Mouse (Mus musculus) thymus, adult 2 months (tissue): ENCODE data around the gene Hlf.

Source experiments
- CTCF ChIP-seq: fragments of 200-500 bp; IDR thresholded peaks from 2 replicates; pipeline ENCODE4 v1.5.1; 2012; ENCODE audit warnings: mild to moderate bottlenecking, control low read depth, low read length, moderate library complexity, borderline replicate concordance; ENCODE audit not compliant: control insufficient read depth, poor library complexity, insufficient read depth; ENCODE audit errors: extremely low read depth
- POLR2A ChIP-seq: fragments of 200-500 bp; IDR thresholded peaks from 2 replicates; pipeline ENCODE4 v1.6.1; 2012; ENCODE audit warnings: mild to moderate bottlenecking, low read length, control low read depth, moderate library complexity; ENCODE audit not compliant: control insufficient read depth, poor library complexity, insufficient read depth; ENCODE audit errors: extremely low read depth

GRCm38 (mm10) chr11:90425207-90425525, 34.5 kb upstream of the Hlf start:
- no peak for TF ChIP-seq CTCF
- TF ChIP-seq POLR2A = no peak
